Mouse (Mus musculus): ENCODE results near the gene Polr2g.
A peak's percentile ranks its signal among the peaks of the same experiment; 100 is the strongest.

Gene Polr2g

DNA sequence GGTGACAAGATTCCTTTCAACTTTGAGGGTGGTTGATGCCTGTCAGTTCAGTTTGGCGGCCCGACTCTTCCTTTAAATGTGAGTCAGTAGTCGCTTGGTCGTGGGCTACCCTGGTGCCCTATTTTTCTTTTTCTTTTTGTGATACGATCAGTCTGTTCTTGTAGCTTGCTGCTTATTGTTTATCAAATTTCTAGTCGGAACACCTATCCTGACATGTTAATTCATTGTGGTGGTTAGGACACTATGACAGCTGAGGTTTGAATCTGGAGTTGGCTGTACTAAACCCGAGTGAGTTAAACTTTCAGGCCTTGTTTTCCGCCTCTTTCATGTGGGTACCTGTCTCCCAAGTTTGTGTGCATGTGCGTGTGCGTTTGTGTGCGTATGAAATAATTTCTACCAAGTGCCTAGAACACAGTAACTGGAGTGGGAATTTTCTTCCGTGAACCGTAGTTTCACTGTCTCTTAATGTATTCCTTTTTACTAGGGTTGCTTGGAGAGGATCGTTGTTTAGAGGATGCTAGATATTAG, 40.8 kb downstream of the Polr2g start:
- no peak for DNase-seq (ENCODE audit: low spot score)

GRCm38 (mm10) chr19:8756635-8757387, 41.6 kb downstream of the Polr2g start, which contains the start of gene Nxf1:
Gene Nxf1, plus strand, starts transcription at chr19:8757073.
- DNase-seq (ENCODE audit: low spot score) = peak; percentile 65

- no peak for DNase-seq (ENCODE audit: low spot score)
Measured at GRCm38 (mm10) chr19:8755652-8756051, 42.7 kb downstream of the Polr2g start.

DNA sequence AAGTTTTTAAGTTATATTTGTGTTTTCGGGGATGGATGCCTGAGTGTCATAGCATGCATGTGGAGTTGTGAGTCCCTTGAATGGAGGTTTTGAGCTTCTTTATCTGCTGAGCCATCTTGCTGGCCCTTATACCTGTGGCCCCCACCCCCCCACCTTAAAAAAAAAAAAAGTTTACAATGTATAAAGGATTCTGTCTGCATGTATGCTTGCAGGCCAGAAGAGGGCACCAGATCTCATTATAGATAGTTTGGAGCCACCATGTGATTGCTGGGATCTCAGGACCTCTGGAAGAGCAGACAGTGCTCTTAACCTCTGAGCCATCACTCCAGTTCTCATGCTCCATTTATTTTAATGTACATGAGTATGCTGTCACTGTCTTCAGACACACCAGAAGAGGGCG, 51.0 kb downstream of the Polr2g start:
- no peak for DNase-seq (ENCODE audit: low spot score)

DNA sequence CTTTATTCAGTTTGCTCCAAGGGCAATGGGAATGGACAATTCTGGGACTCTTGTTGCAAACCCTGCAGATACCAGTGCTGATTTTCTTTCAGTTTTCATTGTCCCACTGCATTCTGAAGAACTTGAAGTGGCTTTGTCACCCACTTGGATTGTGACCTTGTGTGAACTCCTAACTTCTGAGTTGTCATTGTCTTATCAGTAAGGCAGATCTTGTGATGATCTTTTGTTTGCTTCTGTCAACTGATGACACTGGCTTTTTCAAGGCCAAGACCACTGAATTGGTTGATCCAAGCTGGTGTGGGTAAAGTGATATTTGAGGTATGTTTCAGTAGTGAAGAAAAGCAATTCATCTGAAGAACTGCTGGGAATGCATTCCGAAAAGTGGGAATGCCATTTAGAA, 53.0 kb downstream of the Polr2g start:
- no peak for DNase-seq (ENCODE audit: low spot score)
